Mouse (Mus musculus): Measurements from ENCODE around the gene Noxa1. TPM values are rescaled to one million over a fixed set of nuclear protein-coding genes. Genes with fewer than 3 reads are reported as not detected.

The Noxa1 gene
- polyA plus RNA-seq (2014; fragmentation: Nextera tagmentation; extraction: Ambion mirVana), result not detected in 2 replicates

- H3K9ac ChIP-seq (ENCODE audit: low read length), result no peak within 1 kb of the TSS
- peaks cover 21% of the 10 kb centered on the region for H3K27me3 ChIP-seq (ENCODE audit: control insufficient read depth, insufficient read depth, low read length)
- H3K4me2 ChIP-seq (ENCODE audit: low read length), result peak within 1 kb of the TSS; percentile 17
- no peaks in the 10 kb centered on the region for H3K9me3 ChIP-seq (ENCODE audit: control insufficient read depth, low read length)
- peak within 1 kb of the TSS in 1 of 2 experiments; percentile 11; a peak in 2 of 4 replicates for H3K4me3 ChIP-seq (ENCODE audit: control insufficient read depth in 1 of 2, insufficient read depth in 1 of 2, low read depth in 1 of 2, low read length in 2 of 2)
- H3K4me1 ChIP-seq (ENCODE audit: control insufficient read depth in 2 of 2, insufficient read depth in 2 of 2, low read length in 2 of 2), result peaks cover 0 to 2% of the 10 kb centered on the region in 2 experiments; a peak in 1 of 4 replicates
- no peak for ATAC-seq (ENCODE audit: insufficient number of reproducible peaks, insufficient read depth, low FRiP score, low read depth)
- H3K36me3 ChIP-seq (ENCODE audit: control insufficient read depth, insufficient read depth, low read length), result no peaks in the 10 kb centered on the region
- WGBS, result 42% methylated on average over 28 of the region's 28 CpGs
- no peak within 1 kb of the TSS for H3K27ac ChIP-seq (replicated peaks in 1 of 2; ENCODE audit: control insufficient read depth in 1 of 2, insufficient read depth in 1 of 2, low read depth in 2 of 2, low read length in 2 of 2)
These were observed at the start of gene Noxa1 for GRCm38 (mm10) chr2:25095109-25095850. Gene Noxa1 (minus strand): TSS chr2:25095149.

- Histone ChIP-seq H3K9ac (ENCODE audit: low read length) (no peak overlapping the region), H3K9me3 (ENCODE audit: control insufficient read depth, low read length) (no peaks in the 10 kb centered on the region), H3K4me1 (ENCODE audit: control insufficient read depth in 2 of 2, insufficient read depth in 2 of 2, low read length in 2 of 2) (peaks cover 6 to 8% of the 10 kb centered on the region in 2 experiments; a peak in 2 of 4 replicates), H3K4me3 (ENCODE audit: control insufficient read depth in 1 of 2, insufficient read depth in 1 of 2, low read depth in 1 of 2, low read length in 2 of 2) (no peak overlapping the region), H3K4me2 (ENCODE audit: low read length) (no peak overlapping the region), H3K27ac (replicated peaks in 1 of 2; ENCODE audit: control insufficient read depth in 1 of 2, insufficient read depth in 1 of 2, low read depth in 2 of 2, low read length in 2 of 2) (no peak overlapping the region), H3K36me3 (ENCODE audit: control insufficient read depth, insufficient read depth, low read length) (no peaks in the 10 kb centered on the region), H3K27me3 (ENCODE audit: control insufficient read depth, insufficient read depth, low read length) (no peaks in the 10 kb centered on the region)
- ATAC-seq (ENCODE audit: insufficient number of reproducible peaks, insufficient read depth, low FRiP score, low read depth), result no peak
- WGBS, result 80% methylated on average over 5 of the region's 5 CpGs
These were observed 47.0 kb upstream of the Noxa1 start for GRCm38 (mm10) chr2:25141921-25142320.

- no peaks in the 10 kb centered on the region for H3K36me3 ChIP-seq (ENCODE audit: control insufficient read depth, insufficient read depth, low read length)
- H3K27ac ChIP-seq (replicated peaks in 1 of 2; ENCODE audit: control insufficient read depth in 1 of 2, insufficient read depth in 1 of 2, low read depth in 2 of 2, low read length in 2 of 2), result no peak overlapping the region
- no peaks in the 10 kb centered on the region for H3K27me3 ChIP-seq (ENCODE audit: control insufficient read depth, insufficient read depth, low read length)
- WGBS, result 62% methylated on average over 4 of the region's 4 CpGs
- no peak for ATAC-seq (ENCODE audit: insufficient number of reproducible peaks, insufficient read depth, low FRiP score, low read depth)
- no peak overlapping the region for H3K4me2 ChIP-seq (ENCODE audit: low read length)
- H3K9me3 ChIP-seq (ENCODE audit: control insufficient read depth, low read length), result no peaks in the 10 kb centered on the region
- peaks cover 6 to 8% of the 10 kb centered on the region in 2 experiments; a peak in 2 of 4 replicates for H3K4me1 ChIP-seq (ENCODE audit: control insufficient read depth in 2 of 2, insufficient read depth in 2 of 2, low read length in 2 of 2)
- no peak overlapping the region for H3K9ac ChIP-seq (ENCODE audit: low read length)
- H3K4me3 ChIP-seq (ENCODE audit: control insufficient read depth in 1 of 2, insufficient read depth in 1 of 2, low read depth in 1 of 2, low read length in 2 of 2), result no peak overlapping the region
These were observed 46.2 kb upstream of the Noxa1 start for GRCm38 (mm10) chr2:25141185-25141584.

GRCm38 (mm10) chr2:25137832-25138231 is 42.9 kb upstream of the Noxa1 start:
- H3K4me2 ChIP-seq (ENCODE audit: low read length), result no peak overlapping the region
- ATAC-seq (ENCODE audit: insufficient number of reproducible peaks, insufficient read depth, low FRiP score, low read depth), result no peak

GRCm38 (mm10) chr2:25131601-25132000 is 36.7 kb upstream of the Noxa1 start:
- WGBS, result 60% methylated on average over 9 of the region's 9 CpGs
- no peak overlapping the region for H3K9ac ChIP-seq (ENCODE audit: low read length)
- no peaks in the 10 kb centered on the region for H3K36me3 ChIP-seq (ENCODE audit: control insufficient read depth, insufficient read depth, low read length)
- no peak overlapping the region for H3K4me3 ChIP-seq (ENCODE audit: control insufficient read depth in 1 of 2, insufficient read depth in 1 of 2, low read depth in 1 of 2, low read length in 2 of 2)
- H3K9me3 ChIP-seq (ENCODE audit: control insufficient read depth, low read length), result no peaks in the 10 kb centered on the region
- ATAC-seq (ENCODE audit: insufficient number of reproducible peaks, insufficient read depth, low FRiP score, low read depth), result no peak
- H3K4me2 ChIP-seq (ENCODE audit: low read length), result no peak overlapping the region
- peaks cover 26 to 29% of the 10 kb centered on the region in 2 experiments for H3K4me1 ChIP-seq (ENCODE audit: control insufficient read depth in 2 of 2, insufficient read depth in 2 of 2, low read length in 2 of 2)
- no peak overlapping the region for H3K27ac ChIP-seq (replicated peaks in 1 of 2; ENCODE audit: control insufficient read depth in 1 of 2, insufficient read depth in 1 of 2, low read depth in 2 of 2, low read length in 2 of 2)
- no peaks in the 10 kb centered on the region for H3K27me3 ChIP-seq (ENCODE audit: control insufficient read depth, insufficient read depth, low read length)

More at GRCm38 (mm10) chr2:25137832-25138231, 42.9 kb upstream of the Noxa1 start:
- Histone ChIP-seq H3K27ac (replicated peaks in 1 of 2; ENCODE audit: control insufficient read depth in 1 of 2, insufficient read depth in 1 of 2, low read depth in 2 of 2, low read length in 2 of 2) (no peak overlapping the region), H3K4me1 (ENCODE audit: control insufficient read depth in 2 of 2, insufficient read depth in 2 of 2, low read length in 2 of 2) (peaks cover 2 to 4% of the 10 kb centered on the region in 2 experiments; a peak in 1 of 4 replicates), H3K9me3 (ENCODE audit: control insufficient read depth, low read length) (no peaks in the 10 kb centered on the region), H3K36me3 (ENCODE audit: control insufficient read depth, insufficient read depth, low read length) (no peaks in the 10 kb centered on the region), H3K27me3 (ENCODE audit: control insufficient read depth, insufficient read depth, low read length) (no peaks in the 10 kb centered on the region), H3K9ac (ENCODE audit: low read length) (no peak overlapping the region), H3K4me3 (ENCODE audit: control insufficient read depth in 1 of 2, insufficient read depth in 1 of 2, low read depth in 1 of 2, low read length in 2 of 2) (no peak overlapping the region)
- WGBS, result 27% methylated on average over 6 of the region's 6 CpGs

- Histone ChIP-seq H3K27ac (replicated peaks in 1 of 2; ENCODE audit: control insufficient read depth in 1 of 2, insufficient read depth in 1 of 2, low read depth in 2 of 2, low read length in 2 of 2) (peak overlapping the region; percentile 93 to 98), H3K27me3 (ENCODE audit: control insufficient read depth, insufficient read depth, low read length) (no peaks in the 10 kb centered on the region), H3K9ac (ENCODE audit: low read length) (peak overlapping the region; percentile 66), H3K4me2 (ENCODE audit: low read length) (peak overlapping the region; percentile 46), H3K4me3 (ENCODE audit: control insufficient read depth in 1 of 2, insufficient read depth in 1 of 2, low read depth in 1 of 2, low read length in 2 of 2) (no peak overlapping the region), H3K36me3 (ENCODE audit: control insufficient read depth, insufficient read depth, low read length) (no peaks in the 10 kb centered on the region), H3K4me1 (ENCODE audit: control insufficient read depth in 2 of 2, insufficient read depth in 2 of 2, low read length in 2 of 2) (peaks cover 30 to 35% of the 10 kb centered on the region in 2 experiments), H3K9me3 (ENCODE audit: control insufficient read depth, low read length) (no peaks in the 10 kb centered on the region)
- peak; percentile 87 for ATAC-seq (ENCODE audit: insufficient number of reproducible peaks, insufficient read depth, low FRiP score, low read depth)
- WGBS, result 18% methylated on average over 11 of the region's 11 CpGs
These were observed 33.1 kb upstream of the Noxa1 start for GRCm38 (mm10) chr2:25128072-25128471.

GRCm38 (mm10) chr2:25127206-25127605 is 32.3 kb upstream of the Noxa1 start:
- no peak overlapping the region for H3K4me2 ChIP-seq (ENCODE audit: low read length)
- H3K27ac ChIP-seq (replicated peaks in 1 of 2; ENCODE audit: control insufficient read depth in 1 of 2, insufficient read depth in 1 of 2, low read depth in 2 of 2, low read length in 2 of 2), result peak overlapping the region; percentile 90 to 98
- H3K4me1 ChIP-seq (ENCODE audit: control insufficient read depth in 2 of 2, insufficient read depth in 2 of 2, low read length in 2 of 2), result peaks cover 30 to 35% of the 10 kb centered on the region in 2 experiments
- no peaks in the 10 kb centered on the region for H3K27me3 ChIP-seq (ENCODE audit: control insufficient read depth, insufficient read depth, low read length)
- WGBS, result 37% methylated on average over 5 of the region's 5 CpGs
- no peak overlapping the region for H3K4me3 ChIP-seq (ENCODE audit: control insufficient read depth in 1 of 2, insufficient read depth in 1 of 2, low read depth in 1 of 2, low read length in 2 of 2)
- no peaks in the 10 kb centered on the region for H3K36me3 ChIP-seq (ENCODE audit: control insufficient read depth, insufficient read depth, low read length)
- H3K9ac ChIP-seq (ENCODE audit: low read length), result peak overlapping the region; percentile 66
- ATAC-seq (ENCODE audit: insufficient number of reproducible peaks, insufficient read depth, low FRiP score, low read depth), result peak; percentile 31; the same call in 1 of the 2 replicates
- no peaks in the 10 kb centered on the region for H3K9me3 ChIP-seq (ENCODE audit: control insufficient read depth, low read length)

Measured in heart, embryonic 14.5 days (tissue).